Mouse (Mus musculus): ENCODE data around the gene Nipal4. TPM values are rescaled to one million over a fixed set of nuclear protein-coding genes. Genes with fewer than 3 reads are reported as not detected.

Nipal4 gene
- polyA plus RNA-seq, 1 experiment: 8.4 TPM

- TF ChIP-seq CTCF (IDR thresholded peaks at IDR 0.05; ENCODE audit: borderline replicate concordance, insufficient read depth, low read depth, low read length): no peak
- TF ChIP-seq POLR2A (IDR thresholded peaks at IDR 0.05; ENCODE audit: borderline replicate concordance, insufficient read depth, low read length): no peak
- Histone ChIP-seq H3K4me1 (ENCODE audit: control insufficient read depth, insufficient read depth, low read length) (no peaks in the 10 kb centered on the region; the same call in 1 of the 2 replicates), H3K4me3 (replicated peaks; ENCODE audit: insufficient read depth, low read depth, low read length) (no peak overlapping the region), H3K27ac (ENCODE audit: insufficient read depth, low read length) (no peak overlapping the region), H3K27me3 (ENCODE audit: control insufficient read depth, insufficient read depth, low read length) (no peaks in the 10 kb centered on the region)
- no peak for DNase-seq
- 67% methylated on average over 10 of the region's 10 CpGs for WGBS
Measured at GRCm38 (mm10) chr11:46177246-46178043, 11.1 kb upstream of the Nipal4 start.

DNA sequence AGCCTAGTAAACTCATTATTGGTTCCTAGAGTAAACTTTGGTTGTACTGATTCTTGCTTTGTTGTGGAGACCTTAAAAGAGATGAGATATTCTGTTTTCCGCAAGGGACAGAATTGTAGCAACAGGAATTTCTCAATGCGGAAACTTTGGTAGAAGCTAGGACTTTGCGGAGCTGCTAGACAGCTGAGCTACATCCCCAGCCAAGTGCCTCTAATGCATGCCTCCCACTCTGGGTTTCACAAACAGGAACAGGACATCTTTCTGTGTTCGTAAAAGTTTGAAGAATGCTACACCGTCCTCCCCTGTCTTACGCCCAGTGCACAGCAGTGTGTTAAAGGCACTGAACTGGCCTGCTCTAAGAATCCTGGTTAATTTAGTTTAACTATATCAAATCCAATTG lies 9.8 kb upstream of the Nipal4 start:
- WGBS: 93% methylated on average over 6 of the region's 6 CpGs
- H3K27ac ChIP-seq (ENCODE audit: insufficient read depth, low read length): no peak overlapping the region
- no peak for TF ChIP-seq POLR2A (IDR thresholded peaks at IDR 0.05; ENCODE audit: borderline replicate concordance, insufficient read depth, low read length)
- TF ChIP-seq CTCF (IDR thresholded peaks at IDR 0.05; ENCODE audit: borderline replicate concordance, insufficient read depth, low read depth, low read length): no peak
- H3K4me1 ChIP-seq (ENCODE audit: control insufficient read depth, insufficient read depth, low read length): no peaks in the 10 kb centered on the region; the same call in 1 of the 2 replicates
- H3K4me3 ChIP-seq (replicated peaks; ENCODE audit: insufficient read depth, low read depth, low read length): no peak overlapping the region
- H3K27me3 ChIP-seq (ENCODE audit: control insufficient read depth, insufficient read depth, low read length): no peaks in the 10 kb centered on the region
- DNase-seq: no peak

GRCm38 (mm10) chr11:46172128-46172527 lies 5.8 kb upstream of the Nipal4 start:
- TF ChIP-seq CTCF (IDR thresholded peaks at IDR 0.05; ENCODE audit: borderline replicate concordance, insufficient read depth, low read depth, low read length) (no peak), POLR2A (IDR thresholded peaks at IDR 0.05; ENCODE audit: borderline replicate concordance, insufficient read depth, low read length) (no peak)
- no peak overlapping the region for H3K4me3 ChIP-seq (replicated peaks; ENCODE audit: insufficient read depth, low read depth, low read length)
- no peaks in the 10 kb centered on the region for H3K4me1 ChIP-seq (ENCODE audit: control insufficient read depth, insufficient read depth, low read length)
- WGBS: 90% methylated on average over 9 of the region's 9 CpGs
- no peaks in the 10 kb centered on the region; the same call in 1 of the 2 replicates for H3K27me3 ChIP-seq (ENCODE audit: control insufficient read depth, insufficient read depth, low read length)
- H3K27ac ChIP-seq (ENCODE audit: insufficient read depth, low read length): no peak overlapping the region
- no peak for DNase-seq

- H3K4me1 ChIP-seq (ENCODE audit: control insufficient read depth, insufficient read depth, low read length): no peaks in the 10 kb centered on the region
- no peak overlapping the region for H3K4me3 ChIP-seq (replicated peaks; ENCODE audit: insufficient read depth, low read depth, low read length)
- 63% methylated on average over 3 of the region's 3 CpGs for WGBS
- TF ChIP-seq CTCF (IDR thresholded peaks at IDR 0.05; ENCODE audit: borderline replicate concordance, insufficient read depth, low read depth, low read length): no peak
- no peak for TF ChIP-seq POLR2A (IDR thresholded peaks at IDR 0.05; ENCODE audit: borderline replicate concordance, insufficient read depth, low read length)
- no peaks in the 10 kb centered on the region; the same call in 1 of the 2 replicates for H3K27me3 ChIP-seq (ENCODE audit: control insufficient read depth, insufficient read depth, low read length)
- peak in 1 of 2 experiments; percentile 29 for DNase-seq
- H3K27ac ChIP-seq (ENCODE audit: insufficient read depth, low read length): no peak overlapping the region
Measured at GRCm38 (mm10) chr11:46169908-46170307, 3.6 kb upstream of the Nipal4 start.

GRCm38 (mm10) chr11:46168506-46168905 lies 2.2 kb upstream of the Nipal4 start:
- no peaks in the 10 kb centered on the region for H3K4me1 ChIP-seq (ENCODE audit: control insufficient read depth, insufficient read depth, low read length)
- H3K27ac ChIP-seq (ENCODE audit: insufficient read depth, low read length): no peak overlapping the region; the same call in 1 of the 2 replicates
- TF ChIP-seq CTCF (IDR thresholded peaks at IDR 0.05; ENCODE audit: borderline replicate concordance, insufficient read depth, low read depth, low read length) (no peak), POLR2A (IDR thresholded peaks at IDR 0.05; ENCODE audit: borderline replicate concordance, insufficient read depth, low read length) (no peak)
- no peaks in the 10 kb centered on the region; the same call in 1 of the 2 replicates for H3K27me3 ChIP-seq (ENCODE audit: control insufficient read depth, insufficient read depth, low read length)
- no peak for DNase-seq
- WGBS: 92% methylated on average over 7 of the region's 7 CpGs
- H3K4me3 ChIP-seq (replicated peaks; ENCODE audit: insufficient read depth, low read depth, low read length): no peak overlapping the region

DNA sequence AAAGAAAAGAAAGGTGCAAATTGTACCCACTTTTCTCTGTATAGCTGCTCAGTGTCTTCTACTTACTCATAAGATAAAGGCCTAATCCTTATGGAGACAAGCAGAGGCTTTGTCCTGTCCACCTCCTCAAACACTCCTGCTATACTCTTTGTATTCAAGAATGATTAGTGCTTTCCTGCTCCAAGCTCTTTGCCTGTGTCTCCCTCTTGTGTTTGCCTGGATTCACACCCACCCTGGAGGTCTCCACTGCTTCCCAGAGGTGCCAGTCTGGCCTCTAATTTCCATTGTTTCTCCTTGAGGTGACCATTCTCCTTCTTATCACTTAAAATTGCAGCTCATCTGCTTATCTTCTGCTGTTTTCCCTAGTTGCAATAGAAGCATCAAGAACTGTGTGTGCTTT lies 8.8 kb downstream of the Nipal4 start:
- Histone ChIP-seq H3K4me3 (replicated peaks; ENCODE audit: insufficient read depth, low read depth, low read length) (no peak overlapping the region), H3K27me3 (ENCODE audit: control insufficient read depth, insufficient read depth, low read length) (no peaks in the 10 kb centered on the region), H3K27ac (ENCODE audit: insufficient read depth, low read length) (no peak overlapping the region), H3K4me1 (ENCODE audit: control insufficient read depth, insufficient read depth, low read length) (no peaks in the 10 kb centered on the region)
- TF ChIP-seq POLR2A (IDR thresholded peaks at IDR 0.05; ENCODE audit: borderline replicate concordance, insufficient read depth, low read length) (no peak), CTCF (IDR thresholded peaks at IDR 0.05; ENCODE audit: borderline replicate concordance, insufficient read depth, low read depth, low read length) (no peak)
- DNase-seq: no peak

DNA sequence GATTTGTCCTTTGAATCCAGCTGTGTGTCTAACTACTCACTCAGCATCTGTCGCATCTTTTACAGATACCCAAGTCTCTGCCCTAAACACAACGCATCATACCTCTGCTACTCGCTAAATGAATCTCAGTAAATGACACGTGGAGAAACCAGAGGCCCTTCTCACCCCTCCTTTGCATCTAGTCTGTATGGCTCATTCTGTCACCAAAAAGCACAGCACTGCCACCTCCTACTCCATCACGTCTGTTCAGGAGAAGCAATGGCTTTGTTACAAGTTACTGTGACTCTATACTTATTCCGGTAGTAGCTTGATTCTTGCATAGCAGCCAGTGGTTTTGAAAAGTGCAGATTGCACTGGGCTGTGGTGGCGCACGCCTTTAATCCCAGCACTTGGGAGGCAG lies 9.4 kb downstream of the Nipal4 start:
- no peaks in the 10 kb centered on the region for H3K4me1 ChIP-seq (ENCODE audit: control insufficient read depth, insufficient read depth, low read length)
- H3K27ac ChIP-seq (ENCODE audit: insufficient read depth, low read length): no peak overlapping the region
- TF ChIP-seq POLR2A (IDR thresholded peaks at IDR 0.05; ENCODE audit: borderline replicate concordance, insufficient read depth, low read length) (no peak), CTCF (IDR thresholded peaks at IDR 0.05; ENCODE audit: borderline replicate concordance, insufficient read depth, low read depth, low read length) (no peak)
- no peaks in the 10 kb centered on the region for H3K27me3 ChIP-seq (ENCODE audit: control insufficient read depth, insufficient read depth, low read length)
- 89% methylated on average over 8 of the region's 8 CpGs for WGBS
- H3K4me3 ChIP-seq (replicated peaks; ENCODE audit: insufficient read depth, low read depth, low read length): no peak overlapping the region
- no peak for DNase-seq

GRCm38 (mm10) chr11:46146619-46147018 lies 19.7 kb downstream of the Nipal4 start:
- H3K4me1 ChIP-seq (ENCODE audit: control insufficient read depth, insufficient read depth, low read length): no peaks in the 10 kb centered on the region
- TF ChIP-seq POLR2A (IDR thresholded peaks at IDR 0.05; ENCODE audit: borderline replicate concordance, insufficient read depth, low read length) (no peak), CTCF (IDR thresholded peaks at IDR 0.05; ENCODE audit: borderline replicate concordance, insufficient read depth, low read depth, low read length) (no peak)
- no peak overlapping the region for H3K27ac ChIP-seq (ENCODE audit: insufficient read depth, low read length)
- DNase-seq: no peak
- no peaks in the 10 kb centered on the region for H3K27me3 ChIP-seq (ENCODE audit: control insufficient read depth, insufficient read depth, low read length)
- no peak overlapping the region for H3K4me3 ChIP-seq (replicated peaks; ENCODE audit: insufficient read depth, low read depth, low read length)
- 93% methylated on average over 5 of the region's 5 CpGs for whole genome bisulfite sequencing

All from cerebellum, adult 2 months (tissue).